Mouse (Mus musculus) midbrain, embryonic 14.5 days (tissue): ENCODE measurements around the gene A130010J15Rik. TPM values are rescaled to one million over a fixed set of nuclear protein-coding genes. Genes with fewer than 3 reads are reported as not detected.

Source experiments
- ATAC-seq: fragments of 200-750 bp; cut with Nextera tagmentation; 2 replicates; pipeline ENCODE4 v1.8.0; 2017; ENCODE audit warnings: moderate number of reproducible peaks, moderate library complexity; ENCODE audit not compliant: low FRiP score, low TSS enrichment
- DNase-seq: peaks from one replicate; pipeline ENCODE4 v3.0.0-alpha.2; 2015
- H3K27ac ChIP-seq: fragments of 300-500 bp; sonication (generic); replicated peaks from 2 replicates; pipeline ENCODE4 v1.5.1; 2014; ENCODE audit warnings: mild to moderate bottlenecking, low read depth, low read length, moderate library complexity
- H3K27me3 ChIP-seq: fragments of 300-500 bp; sonication (generic); 2 replicates; pipeline ENCODE4 v1.6.1; 2014; ENCODE audit warnings: low read length, control low read depth, mixed read lengths; ENCODE audit not compliant: control insufficient read depth, insufficient read depth
- H3K36me3 ChIP-seq: fragments of 300-500 bp; sonication (generic); 2 replicates; pipeline ENCODE4 v1.6.1; 2014; ENCODE audit warnings: low read length, control low read depth; ENCODE audit not compliant: control insufficient read depth, insufficient read depth
- H3K4me1 ChIP-seq: fragments of 300-500 bp; sonication (generic); 2 replicates; pipeline ENCODE4 v1.6.1; 2014; ENCODE audit warnings: mild to moderate bottlenecking, antibody characterized with exemption, low read length, control low read depth; ENCODE audit not compliant: control insufficient read depth, insufficient read depth
- H3K4me2 ChIP-seq: fragments of 300-500 bp; sonication (generic); 2 replicates; pipeline ENCODE4 v1.6.1; 2014; ENCODE audit warnings: mild to moderate bottlenecking, low read length, moderate library complexity
- H3K4me3 ChIP-seq: fragments of 300-500 bp; sonication (generic); replicated peaks from 2 replicates; pipeline ENCODE4 v1.5.1; 2014; ENCODE audit warnings: low read depth, low read length
- H3K9ac ChIP-seq: fragments of 300-500 bp; sonication (generic); replicated peaks from 2 replicates; pipeline ENCODE4 v1.6.1; 2014; ENCODE audit warnings: mild to moderate bottlenecking, low read length, moderate library complexity
- H3K9me3 ChIP-seq: fragments of 300-500 bp; sonication (generic); 2 replicates; pipeline ENCODE4 v1.6.1; 2016; ENCODE audit warnings: low read length, control low read depth, mixed read lengths; ENCODE audit not compliant: control insufficient read depth
- WGBS: fragments of 180-500 bp; shearing (Covaris S2); extraction: QIAGEN DNeasy Blood & Tissue Kit; methylation state at CpG from one replicate; pipeline ENCODE4 v1.1.7; 2014; 5-methylcytosine and 5-hydroxymethylcytosine counted together
- polyA plus RNA-seq: library from polyadenylated mRNA; unstranded; fragments of >200 nt; fragmentation: Nextera tagmentation; extraction: Ambion mirVana; gene quantifications from 2 replicates; pipeline ENCODE4 v1.2.1, GENCODE M21; 2014

A130010J15Rik gene
- polyA plus RNA-seq, 1 experiment from 2014 or later = 15.4 TPM

DNA sequence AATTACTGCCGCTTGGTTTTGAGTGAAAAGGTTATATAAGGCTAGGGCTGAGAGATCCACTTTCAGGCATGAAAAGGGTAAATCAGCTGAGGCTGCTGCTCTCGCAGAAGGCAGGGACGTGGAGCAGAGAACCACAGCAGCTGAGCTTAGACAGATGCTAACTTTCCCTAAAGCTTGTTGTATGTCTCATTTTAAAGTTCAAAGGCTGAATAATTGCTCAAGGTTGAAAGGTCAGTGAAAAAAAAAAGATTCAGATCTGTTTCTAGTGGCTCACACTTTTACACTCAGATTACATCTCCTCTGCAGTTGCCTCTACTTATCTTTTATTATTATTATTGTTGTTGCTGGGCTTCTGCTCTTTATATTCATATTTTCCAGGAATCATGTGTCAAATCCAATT is 57.7 kb downstream of the A130010J15Rik start:
- H3K27me3 ChIP-seq = no peaks in the 10 kb centered on the region
- ATAC-seq (no peak), DNase-seq (no peak)
- H3K27ac ChIP-seq = no peak overlapping the region
- no peak overlapping the region for H3K4me3 ChIP-seq
- H3K4me2 ChIP-seq = no peak overlapping the region
- no peak overlapping the region for H3K9ac ChIP-seq
- H3K4me1 ChIP-seq = no peaks in the 10 kb centered on the region
- 34% methylated on average over 3 of the region's 3 CpGs for WGBS
- H3K36me3 ChIP-seq = no peaks in the 10 kb centered on the region
- H3K9me3 ChIP-seq = no peaks in the 10 kb centered on the region

DNA sequence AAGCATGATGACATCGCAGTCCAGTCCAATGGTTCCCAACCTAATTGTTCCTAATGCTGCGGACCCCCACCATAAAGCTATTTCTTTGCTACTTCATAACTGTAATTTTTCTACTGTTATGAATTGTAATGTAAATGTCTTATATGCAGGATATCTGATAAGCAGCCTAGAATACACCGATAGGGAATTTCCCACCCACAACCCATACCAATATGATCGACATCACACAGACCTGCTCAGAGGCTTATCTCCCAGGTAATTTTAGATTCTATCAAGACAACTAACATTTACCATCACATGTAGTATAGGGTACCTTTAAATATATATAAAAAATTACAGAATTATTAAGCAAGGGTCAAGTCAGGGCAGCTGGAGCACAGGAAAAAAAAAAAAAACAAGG is 58.3 kb downstream of the A130010J15Rik start:
- ATAC-seq (no peak), DNase-seq (no peak)
- H3K4me1 ChIP-seq = no peaks in the 10 kb centered on the region
- H3K27ac ChIP-seq = no peak overlapping the region
- H3K9me3 ChIP-seq = no peaks in the 10 kb centered on the region
- H3K4me3 ChIP-seq = no peak overlapping the region
- 96% methylated on average over 4 of the region's 4 CpGs for WGBS
- no peaks in the 10 kb centered on the region for H3K36me3 ChIP-seq
- no peak overlapping the region for H3K4me2 ChIP-seq
- H3K9ac ChIP-seq = no peak overlapping the region
- H3K27me3 ChIP-seq = no peaks in the 10 kb centered on the region

DNA sequence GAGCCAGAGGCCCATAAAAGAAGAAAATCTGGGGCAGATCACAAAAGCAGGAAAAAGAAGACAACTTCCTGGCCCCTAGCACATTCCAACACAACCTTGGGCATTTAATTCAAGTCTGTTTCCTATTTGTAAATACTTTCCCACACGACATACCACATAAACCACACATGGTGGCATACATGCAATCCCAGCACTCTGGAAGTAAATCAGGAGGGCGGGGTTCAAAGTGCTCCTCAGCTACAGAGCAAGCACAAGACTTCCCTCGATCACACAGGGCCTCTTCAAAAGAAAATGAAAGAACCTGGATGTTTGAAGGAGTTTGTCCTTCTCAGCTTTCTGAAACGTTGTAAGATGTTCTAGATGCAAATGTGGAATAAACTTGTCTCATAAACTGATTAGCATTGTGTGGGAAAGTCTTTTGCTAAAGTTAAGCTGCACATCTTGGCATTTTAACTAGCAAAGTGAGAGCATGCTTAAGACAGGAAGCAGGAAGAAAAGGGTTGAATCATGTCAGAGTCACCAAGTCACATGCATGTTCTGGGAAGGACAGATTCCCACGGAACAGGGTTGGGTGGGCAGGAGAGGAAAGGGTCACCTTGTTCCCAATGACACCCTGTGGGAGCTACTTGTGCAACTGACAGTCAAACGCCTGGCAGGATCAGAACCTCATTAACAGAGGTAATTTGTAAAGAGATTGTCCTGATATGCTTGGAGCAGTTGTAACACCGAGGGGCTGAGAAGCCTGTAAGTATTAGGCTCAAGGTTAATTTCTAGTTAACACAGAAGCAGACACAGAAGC is 59.1 kb downstream of the A130010J15Rik start:
- H3K27ac ChIP-seq = no peak overlapping the region
- 54% methylated on average over 7 of the region's 7 CpGs for WGBS

More for the DNA sequence above, 59.1 kb downstream of the A130010J15Rik start:
- Histone ChIP-seq H3K9me3 (no peaks in the 10 kb centered on the region), H3K4me1 (no peaks in the 10 kb centered on the region), H3K27me3 (no peaks in the 10 kb centered on the region), H3K36me3 (no peaks in the 10 kb centered on the region), H3K9ac (no peak overlapping the region), H3K4me3 (no peak overlapping the region), H3K4me2 (no peak overlapping the region)
- DNase-seq (no peak), ATAC-seq (no peak)

Other genes with a start within 250 kb of the A130010J15Rik start
- 10.9 and 12.4 TPM in 2 replicates for gene Syt14, start 132.3 kb upstream of the A130010J15Rik start, polyA plus RNA-seq
- gene Diexf, start 37.8 kb upstream of the A130010J15Rik start, polyA plus RNA-seq = 7.5 and 10.0 TPM in 2 replicates
- 0.53 and 0.92 TPM in 2 replicates for gene Irf6, start 14.9 kb upstream of the A130010J15Rik start, polyA plus RNA-seq
- gene Traf3ip3, start 33.7 kb downstream of the A130010J15Rik start, polyA plus RNA-seq = 0.32 and 1.4 TPM in 2 replicates
- 0.15 and 0.30 TPM in 2 replicates for gene Lamb3, start 39.7 kb downstream of the A130010J15Rik start, polyA plus RNA-seq
- 0.22 TPM in 1 of 2 replicates, not detected in the other for gene Hsd11b1, start 96.0 kb downstream of the A130010J15Rik start, polyA plus RNA-seq
- gene G0s2, start 105.2 kb downstream of the A130010J15Rik start, polyA plus RNA-seq = 5.7 and 7.4 TPM in 2 replicates
- 46.0 and 47.7 TPM in 2 replicates for gene Camk1g, start 202.3 kb downstream of the A130010J15Rik start, polyA plus RNA-seq